Mouse (Mus musculus) stomach, postnatal 0 days (tissue): ENCODE measurements at regions not wholly inside any gene's neighbourhood (a gene's known extent, or its start where the extent isn't known, plus 50 kb on each side); places are given as distances from the start of the nearest gene placed in this dataset.
A peak's percentile ranks its signal among the peaks of the same experiment; 100 is the strongest.

ENCODE experiments used
- ATAC-seq: fragments of 200-750 bp; cut with Nextera tagmentation; 2 replicates; pipeline ENCODE4 v1.8.0; 2017; ENCODE audit not compliant: low FRiP score, low TSS enrichment
- DNase-seq: peaks from one replicate; pipeline ENCODE4 v3.0.0-alpha.2; 2016; ENCODE audit warnings: low spot score
- H3K27ac ChIP-seq: fragments of 300-500 bp; sonication (generic); replicated peaks from 2 replicates; pipeline ENCODE4 v1.5.1; 2014; ENCODE audit warnings: mild to moderate bottlenecking, control low read depth
- H3K27me3 ChIP-seq: fragments of 300-500 bp; sonication (generic); 2 replicates; pipeline ENCODE4 v1.6.1; 2014; ENCODE audit warnings: low read length; ENCODE audit not compliant: control insufficient read depth, insufficient read depth
- H3K36me3 ChIP-seq: fragments of 300-500 bp; sonication (generic); 2 replicates; pipeline ENCODE4 v1.6.1; 2014; ENCODE audit warnings: low read length, mixed read lengths; ENCODE audit not compliant: control insufficient read depth, insufficient read depth
- H3K4me1 ChIP-seq: fragments of 300-500 bp; sonication (generic); replicated peaks from 2 replicates; pipeline ENCODE4 v1.6.1; 2014; ENCODE audit warnings: antibody characterized with exemption; ENCODE audit not compliant: control insufficient read depth, insufficient read depth
- H3K4me2 ChIP-seq: fragments of 300-500 bp; sonication (generic); replicated peaks from 2 replicates; pipeline ENCODE4 v1.6.1; 2014; ENCODE audit warnings: low read depth, mild to moderate bottlenecking, control low read depth, moderate library complexity
- H3K4me3 ChIP-seq: fragments of 300-500 bp; sonication (generic); 2 replicates; pipeline ENCODE4 v1.5.1; 2014; ENCODE audit warnings: low read depth, low read length, control low read depth
- H3K9ac ChIP-seq: fragments of 300-500 bp; sonication (generic); 2 replicates; pipeline ENCODE4 v1.6.1; 2014; ENCODE audit warnings: mild to moderate bottlenecking, low read length, control low read depth, mixed read lengths
- H3K9me3 ChIP-seq: fragments of 300-500 bp; sonication (generic); 2 replicates; pipeline ENCODE4 v1.6.1; 2016; ENCODE audit warnings: low read length; ENCODE audit not compliant: control insufficient read depth
- CTCF ChIP-seq: IDR thresholded peaks from 2 replicates; pipeline ENCODE4 v1.5.1; 2016; ENCODE audit warnings: antibody characterized with exemption, low read depth, mild to moderate bottlenecking, moderate library complexity
- EP300 ChIP-seq: optimal IDR thresholded peaks from 2 replicates; pipeline ENCODE3; 2016; ENCODE audit warnings: antibody characterized with exemption
- WGBS: fragments of 180-500 bp; shearing (Covaris S2); extraction: QIAGEN DNeasy Blood & Tissue Kit; methylation state at CpG from one replicate; pipeline ENCODE4 v1.1.7; 2014; 5-methylcytosine and 5-hydroxymethylcytosine counted together

GRCm38 (mm10) chr8:96174996-96175395 is 286.6 kb upstream of the Got2 start:
- ATAC-seq (no peak), DNase-seq (no peak)
- H3K36me3 ChIP-seq: no peaks in the 10 kb centered on the region
- WGBS: 69% methylated on average over 5 of the region's 5 CpGs
- no peak overlapping the region for H3K4me2 ChIP-seq
- no peak overlapping the region for H3K27ac ChIP-seq
- H3K27me3 ChIP-seq: no peaks in the 10 kb centered on the region
- H3K4me1 ChIP-seq: no peaks in the 10 kb centered on the region
- no peak overlapping the region for H3K4me3 ChIP-seq
- TF ChIP-seq EP300 (no peak), CTCF (no peak)
- H3K9me3 ChIP-seq: no peaks in the 10 kb centered on the region
- no peak overlapping the region for H3K9ac ChIP-seq

GRCm38 (mm10) chr8:96164933-96165332 is 276.6 kb upstream of the Got2 start:
- no peak for TF ChIP-seq EP300
- TF ChIP-seq CTCF: no peak

GRCm38 (mm10) chr8:96159899-96160298 is 271.6 kb upstream of the Got2 start:
- no peak overlapping the region for H3K4me2 ChIP-seq
- no peak overlapping the region for H3K27ac ChIP-seq
- ATAC-seq: no peak
- WGBS: 29% methylated on average over 6 of the region's 6 CpGs
- no peaks in the 10 kb centered on the region for H3K4me1 ChIP-seq
- no peaks in the 10 kb centered on the region for H3K27me3 ChIP-seq
- H3K9me3 ChIP-seq: no peaks in the 10 kb centered on the region
- no peak overlapping the region for H3K9ac ChIP-seq
- TF ChIP-seq EP300 (no peak), CTCF (no peak)
- H3K4me3 ChIP-seq: no peak overlapping the region
- H3K36me3 ChIP-seq: no peaks in the 10 kb centered on the region
- DNase-seq: no peak

More at GRCm38 (mm10) chr8:96164933-96165332, 276.6 kb upstream of the Got2 start:
- Histone ChIP-seq H3K4me2 (no peak overlapping the region), H3K4me3 (no peak overlapping the region), H3K9me3 (no peaks in the 10 kb centered on the region), H3K27ac (no peak overlapping the region), H3K9ac (no peak overlapping the region), H3K4me1 (no peaks in the 10 kb centered on the region), H3K27me3 (no peaks in the 10 kb centered on the region), H3K36me3 (no peaks in the 10 kb centered on the region)
- 89% methylated on average over 8 of the region's 8 CpGs for WGBS
- no peak for ATAC-seq
- DNase-seq: no peak

GRCm38 (mm10) chr8:96152496-96153250 is 264.3 kb upstream of the Got2 start:
- no peaks in the 10 kb centered on the region for H3K36me3 ChIP-seq
- no peaks in the 10 kb centered on the region for H3K27me3 ChIP-seq
- ATAC-seq (no peak), DNase-seq (peak; percentile 47)
- no peak overlapping the region for H3K9ac ChIP-seq
- TF ChIP-seq EP300 (no peak), CTCF (peak; percentile 86)
- H3K4me3 ChIP-seq: no peak overlapping the region
- H3K4me2 ChIP-seq: no peak overlapping the region
- WGBS: 39% methylated on average over 12 of the region's 12 CpGs
- no peaks in the 10 kb centered on the region for H3K4me1 ChIP-seq
- no peak overlapping the region for H3K27ac ChIP-seq
- H3K9me3 ChIP-seq: no peaks in the 10 kb centered on the region

GRCm38 (mm10) chr8:96152056-96152455 is 263.7 kb upstream of the Got2 start:
- TF ChIP-seq CTCF (no peak), EP300 (no peak)
- Histone ChIP-seq H3K4me3 (no peak overlapping the region), H3K27ac (no peak overlapping the region), H3K9ac (no peak overlapping the region), H3K9me3 (no peaks in the 10 kb centered on the region), H3K4me1 (no peaks in the 10 kb centered on the region), H3K36me3 (no peaks in the 10 kb centered on the region), H3K27me3 (no peaks in the 10 kb centered on the region), H3K4me2 (no peak overlapping the region)
- 78% methylated on average over 10 of the region's 10 CpGs for WGBS
- ATAC-seq (no peak), DNase-seq (no peak)

DNA sequence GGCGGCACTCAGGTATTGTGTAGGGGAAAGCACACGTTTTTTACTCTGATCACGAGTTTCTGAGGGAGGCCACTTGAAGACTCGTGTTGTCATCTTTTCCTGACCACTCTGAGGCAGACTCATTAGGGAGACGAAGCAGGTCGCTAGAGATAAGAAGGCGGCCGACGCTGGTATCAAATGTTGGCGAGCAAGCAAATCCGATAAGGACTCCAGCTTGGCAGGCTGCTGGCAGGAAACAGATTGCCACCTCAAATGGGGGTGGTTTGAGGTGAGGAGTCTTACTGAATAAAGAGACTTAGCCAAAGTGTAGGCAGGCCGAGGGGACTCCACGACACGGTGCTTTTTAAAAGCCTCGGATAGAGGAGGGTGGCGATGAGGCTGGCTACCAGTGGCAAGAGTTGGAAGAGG is 262.7 kb upstream of the Got2 start:
- no peak overlapping the region for H3K4me2 ChIP-seq
- no peaks in the 10 kb centered on the region for H3K4me1 ChIP-seq
- no peaks in the 10 kb centered on the region for H3K36me3 ChIP-seq
- no peaks in the 10 kb centered on the region for H3K9me3 ChIP-seq
- WGBS: 67% methylated on average over 16 of the region's 16 CpGs
- H3K27ac ChIP-seq: no peak overlapping the region
- H3K27me3 ChIP-seq: no peaks in the 10 kb centered on the region
- no peak overlapping the region for H3K4me3 ChIP-seq
- H3K9ac ChIP-seq: no peak overlapping the region
- DNase-seq (no peak), ATAC-seq (no peak)
- TF ChIP-seq EP300 (no peak), CTCF (no peak)
